Mouse (Mus musculus) hindbrain, embryonic 14.5 days (tissue): Measurements from ENCODE around the gene Vmn1r166. TPM values are rescaled to one million over a fixed set of nuclear protein-coding genes. Genes with fewer than 3 reads are reported as not detected.
"Not testable (repeated sequence)": the region's sequence is repeated elsewhere in the genome, so short reads cannot be mapped to it uniquely, and the experiment has no call there.

Source experiments
- ATAC-seq: fragments of 200-750 bp; cut with Nextera tagmentation; 2 replicates; pipeline ENCODE4 v1.8.0; 2017; ENCODE audit warnings: moderate number of reproducible peaks, mild to moderate bottlenecking, moderate TSS enrichment, moderate library complexity; ENCODE audit not compliant: low FRiP score
- DNase-seq: peaks from one replicate; pipeline ENCODE4 v3.0.0-alpha.2; 2015; ENCODE audit warnings: low spot score
- H3K27ac ChIP-seq: fragments of 300-500 bp; sonication (generic); 2 replicates; pipeline ENCODE4 v1.5.1; 2014; ENCODE audit warnings: mild to moderate bottlenecking, moderate library complexity
- H3K27me3 ChIP-seq: fragments of 300-500 bp; sonication (generic); 2 replicates; pipeline ENCODE4 v1.6.1; 2014; ENCODE audit warnings: mild to moderate bottlenecking, low read length, mixed read lengths; ENCODE audit not compliant: control insufficient read depth, insufficient read depth
- H3K36me3 ChIP-seq: fragments of 300-500 bp; sonication (generic); replicated peaks from 2 replicates; pipeline ENCODE4 v1.6.1; 2014; ENCODE audit not compliant: control insufficient read depth, insufficient read depth
- H3K4me1 ChIP-seq: fragments of 300-500 bp; sonication (generic); replicated peaks from 2 replicates; pipeline ENCODE4 v1.6.1; 2014; ENCODE audit warnings: antibody characterized with exemption, low read length, mixed read lengths; ENCODE audit not compliant: control insufficient read depth, insufficient read depth
- H3K4me2 ChIP-seq: fragments of 300-500 bp; sonication (generic); replicated peaks from 2 replicates; pipeline ENCODE4 v1.6.1; 2014; ENCODE audit warnings: mild to moderate bottlenecking, moderate library complexity
- H3K4me3 ChIP-seq: fragments of 300-500 bp; sonication (generic); replicated peaks from 2 replicates; pipeline ENCODE4 v1.5.1; 2014; ENCODE audit warnings: mild to moderate bottlenecking, low read length
- H3K9ac ChIP-seq: fragments of 300-500 bp; sonication (generic); 2 replicates; pipeline ENCODE4 v1.6.1; 2014
- H3K9me3 ChIP-seq: fragments of 300-500 bp; sonication (generic); 2 replicates; pipeline ENCODE4 v1.6.1; 2016; ENCODE audit warnings: low read length; ENCODE audit not compliant: control insufficient read depth
- WGBS: fragments of 180-500 bp; shearing (Covaris S2); extraction: QIAGEN DNeasy Blood & Tissue Kit; methylation state at CpG from one replicate; pipeline ENCODE4 v1.1.7; 2014; 5-methylcytosine and 5-hydroxymethylcytosine counted together
- polyA plus RNA-seq: library from polyadenylated mRNA; unstranded; fragments of >200 nt; fragmentation: Nextera tagmentation; extraction: Ambion mirVana; gene quantifications from 2 replicates; pipeline ENCODE4 v1.2.1, GENCODE M21; 2014

Gene Vmn1r166
- polyA plus RNA-seq: not detected in 2 replicates

GRCm38 (mm10) chr7:23251582-23251981, at the start of gene Vmn1r166:
Gene Vmn1r166, minus strand, starts transcription at chr7:23251682.
- H3K4me3 ChIP-seq, ATAC-seq, DNase-seq, H3K4me1 ChIP-seq, H3K27me3 ChIP-seq, H3K4me2 ChIP-seq, H3K27ac ChIP-seq, H3K9ac ChIP-seq, H3K36me3 ChIP-seq, H3K9me3 ChIP-seq: not testable (repeated sequence)
- no CpG with 5 or more reads among the region's 2 CpGs for WGBS

- 90% methylated on average over 3 of the region's 3 CpGs for WGBS
Measured at GRCm38 (mm10) chr7:23300892-23301291, 49.4 kb upstream of the Vmn1r166 start, which contains the start of gene Nlrp4e. Gene Nlrp4e, plus strand, starts transcription at chr7:23301192.

GRCm38 (mm10) chr7:23278800-23279199, 27.3 kb upstream of the Vmn1r166 start, which contains the start of gene Gm6902:
Gene Gm6902, minus strand, starts transcription at chr7:23278900.
- H3K27me3 ChIP-seq, H3K4me3 ChIP-seq, H3K36me3 ChIP-seq, ATAC-seq, H3K27ac ChIP-seq, H3K9me3 ChIP-seq, H3K9ac ChIP-seq, DNase-seq, H3K4me1 ChIP-seq, H3K4me2 ChIP-seq: not testable (repeated sequence)
- no CpG with 5 or more reads among the region's 2 CpGs for whole genome bisulfite sequencing

More at GRCm38 (mm10) chr7:23300892-23301291, 49.4 kb upstream of the Vmn1r166 start, which contains the start of gene Nlrp4e:
- not testable (repeated sequence) for ATAC-seq, H3K4me2 ChIP-seq, H3K9me3 ChIP-seq, H3K9ac ChIP-seq, DNase-seq, H3K4me3 ChIP-seq, H3K36me3 ChIP-seq, H3K27me3 ChIP-seq, H3K4me1 ChIP-seq, H3K27ac ChIP-seq

- not testable (repeated sequence) for H3K4me1 ChIP-seq, H3K9ac ChIP-seq, H3K9me3 ChIP-seq, DNase-seq, H3K4me3 ChIP-seq, H3K27me3 ChIP-seq, ATAC-seq, H3K4me2 ChIP-seq, H3K36me3 ChIP-seq, H3K27ac ChIP-seq
- WGBS: no CpG with 5 or more reads among the region's 3 CpGs
Measured at GRCm38 (mm10) chr7:23217032-23217431, 34.5 kb downstream of the Vmn1r166 start, which contains the start of gene Vmn1r165. Gene Vmn1r165, plus strand, starts transcription at chr7:23217332.

Other genes starting within 250 kb of the Vmn1r166 start
- not detected in 2 replicates for gene Gm4216, start 231.8 kb downstream of the Vmn1r166 start, polyA plus RNA-seq
- not detected in 2 replicates for gene Vmn1r163, start 196.1 kb downstream of the Vmn1r166 start, polyA plus RNA-seq
- not detected in 2 replicates for gene Gm8720, start 184.2 kb downstream of the Vmn1r166 start, polyA plus RNA-seq
- gene Gm10662, start 107.2 kb downstream of the Vmn1r166 start, polyA plus RNA-seq: not detected in 2 replicates
- not detected in 2 replicates for gene Vmn1r165, start 34.4 kb downstream of the Vmn1r166 start, polyA plus RNA-seq
- not detected in 2 replicates for gene Gm6902, start 27.2 kb upstream of the Vmn1r166 start, polyA plus RNA-seq
- not detected in 2 replicates for gene Nlrp4e, start 49.5 kb upstream of the Vmn1r166 start, polyA plus RNA-seq
- gene Nlrp5, start 134.2 kb upstream of the Vmn1r166 start, polyA plus RNA-seq: not detected in 2 replicates